Mouse (Mus musculus): ENCODE data around the gene Cxcl10.
"Not testable (repeated sequence)": the region's sequence is repeated elsewhere in the genome, so short reads cannot be mapped to it uniquely, and the experiment has no call there.

The Cxcl10 gene

GRCm38 (mm10) chr5:92369151-92369994 is 20.7 kb upstream of the Cxcl10 start:
- DNase-seq (ENCODE audit: low read depth, low spot score): peak; percentile 14

- no peak for DNase-seq (ENCODE audit: low read depth, low spot score)
These were observed 19.7 kb upstream of the Cxcl10 start for GRCm38 (mm10) chr5:92368392-92368791.

- no peak for DNase-seq (ENCODE audit: low read depth, low spot score)
These were observed 17.9 kb upstream of the Cxcl10 start for GRCm38 (mm10) chr5:92366565-92366964.

GRCm38 (mm10) chr5:92365146-92365705 is 16.5 kb upstream of the Cxcl10 start:
- DNase-seq (ENCODE audit: low read depth, low spot score): no peak

GRCm38 (mm10) chr5:92364011-92364410 is 15.3 kb upstream of the Cxcl10 start:
- DNase-seq (ENCODE audit: low read depth, low spot score): no peak

- no peak for DNase-seq (ENCODE audit: low read depth, low spot score)
These were observed 14.5 kb upstream of the Cxcl10 start for GRCm38 (mm10) chr5:92363179-92363578.

- no peak for DNase-seq (ENCODE audit: low read depth, low spot score)
These were observed 10.2 kb upstream of the Cxcl10 start for GRCm38 (mm10) chr5:92358767-92359455.

- DNase-seq (ENCODE audit: low read depth, low spot score): no peak
These were observed 9.3 kb upstream of the Cxcl10 start for GRCm38 (mm10) chr5:92358033-92358432.

GRCm38 (mm10) chr5:92353517-92353916 is 4.8 kb upstream of the Cxcl10 start:
- DNase-seq (ENCODE audit: low read depth, low spot score): no peak

GRCm38 (mm10) chr5:92352716-92353115 is 4.0 kb upstream of the Cxcl10 start:
- not testable (repeated sequence) for DNase-seq (ENCODE audit: low read depth, low spot score)

- DNase-seq (ENCODE audit: low read depth, low spot score): no peak
These were observed 1.0 kb upstream of the Cxcl10 start for GRCm38 (mm10) chr5:92349731-92350130.

- no peak for DNase-seq (ENCODE audit: low read depth, low spot score)
These were observed 3.7 kb downstream of the Cxcl10 start for GRCm38 (mm10) chr5:92345006-92345405.

- DNase-seq (ENCODE audit: low read depth, low spot score): no peak
These were observed 8.1 kb downstream of the Cxcl10 start for GRCm38 (mm10) chr5:92340606-92341005.

- no peak for DNase-seq (ENCODE audit: low read depth, low spot score)
These were observed 11.9 kb downstream of the Cxcl10 start for GRCm38 (mm10) chr5:92336743-92337142.

- DNase-seq (ENCODE audit: low read depth, low spot score): no peak
These were observed 16.3 kb downstream of the Cxcl10 start for GRCm38 (mm10) chr5:92332359-92332840.

- DNase-seq (ENCODE audit: low read depth, low spot score): no peak
These were observed 16.9 kb downstream of the Cxcl10 start, which contains the start of gene Art3 for GRCm38 (mm10) chr5:92331635-92332338. TSS of gene Art3 (plus strand) at chr5:92331827.

GRCm38 (mm10) chr5:92331122-92331521 is 17.6 kb downstream of the Cxcl10 start:
- no peak for DNase-seq (ENCODE audit: low read depth, low spot score)

- DNase-seq (ENCODE audit: low read depth, low spot score): no peak
These were observed 20.8 kb downstream of the Cxcl10 start, which contains the start of gene Cxcl9 for GRCm38 (mm10) chr5:92327929-92328328. TSS of gene Cxcl9 (minus strand) at chr5:92328079.

- DNase-seq (ENCODE audit: low read depth, low spot score): no peak
These were observed 21.3 kb downstream of the Cxcl10 start for GRCm38 (mm10) chr5:92327367-92327766.

- no peak for DNase-seq (ENCODE audit: low read depth, low spot score)
These were observed 25.4 kb downstream of the Cxcl10 start for GRCm38 (mm10) chr5:92323264-92323663.

- DNase-seq (ENCODE audit: low read depth, low spot score): no peak
These were observed 26.1 kb downstream of the Cxcl10 start for GRCm38 (mm10) chr5:92322612-92323011.
